Comparison of ENCODE assay signal across 7 mouse cellular contexts in genomic region chr1:93477758-93478585, GRCm38 (mm10). TPM values are rescaled to one million over a fixed set of nuclear protein-coding genes. Genes with fewer than 3 reads are reported as not detected.
DNase-seq lines count a peak whose midpoint lies in the region; ATAC-seq lines count a peak whose summit lies in the region.

No protein-coding gene starts in this region.

- H3K9me3 ChIP-seq in embryonic facial prominence, embryonic 11.5 days (replicated peaks; ENCODE audit: control insufficient read depth, low read length): no peaks in the 10 kb centered on the region
- H3K9me3 ChIP-seq in limb, embryonic 10.5 days (replicated peaks): no peaks in the 10 kb centered on the region
- H3K9me3 ChIP-seq in midbrain, embryonic 13.5 days: no peaks in the 10 kb centered on the region

- DNase-seq in adrenal gland, postnatal 14 days: peak; percentile 99
- peak; percentile 98 for DNase-seq in embryonic facial prominence, embryonic 11.5 days (ENCODE audit: low spot score)
- DNase-seq in kidney, adult 11 months: peak; percentile 99
- DNase-seq in limb, embryonic 10.5 days (ENCODE audit: low spot score): peak; percentile 100
- peak; percentile 96 to 97 for DNase-seq in spleen, adult 18-20 months

- no peaks in the 10 kb centered on the region for H3K36me3 ChIP-seq in embryonic facial prominence, embryonic 11.5 days (replicated peaks; ENCODE audit: control insufficient read depth, insufficient read depth, low read depth, low read length)
- H3K36me3 ChIP-seq in limb, embryonic 10.5 days: peaks cover 10% of the 10 kb centered on the region
- H3K36me3 ChIP-seq in midbrain, embryonic 13.5 days: 0 out of 2 replicates have a peak, but pooled peaks cover 2% of the 10 kb centered on the region

- H3K4me2 ChIP-seq in embryonic facial prominence, embryonic 11.5 days (ENCODE audit: low read depth, low read length): peak overlapping the region; percentile 46
- H3K4me2 ChIP-seq in midbrain, embryonic 13.5 days (replicated peaks): peak overlapping the region; percentile 61

- peak; percentile 96 for ATAC-seq in embryonic facial prominence, embryonic 11.5 days (replicated peaks; ENCODE audit: insufficient number of reproducible peaks, low FRiP score, low TSS enrichment, low read depth)
- peak; percentile 75 for ATAC-seq in granulocyte monocyte progenitor cell, adult 5-6 weeks (replicated peaks; ENCODE audit: poor library complexity, severe bottlenecking)
- ATAC-seq in midbrain, embryonic 13.5 days: peak; percentile 98

- H3K27me3 ChIP-seq in embryonic facial prominence, embryonic 11.5 days (ENCODE audit: control insufficient read depth, insufficient read depth, low read length): no peaks in the 10 kb centered on the region
- no peaks in the 10 kb centered on the region for H3K27me3 ChIP-seq in limb, embryonic 10.5 days (ENCODE audit: low read depth, poor library complexity, severe bottlenecking)
- H3K27me3 ChIP-seq in midbrain, embryonic 13.5 days: no peaks in the 10 kb centered on the region

- H3K27ac ChIP-seq in embryonic facial prominence, embryonic 11.5 days (replicated peaks; ENCODE audit: low read depth, low read length): peak overlapping the region; percentile 73
- H3K27ac ChIP-seq in limb, embryonic 10.5 days: peak overlapping the region; percentile 93
- peak overlapping the region; percentile 92 for H3K27ac ChIP-seq in midbrain, embryonic 13.5 days

- under 1% methylated on average over 31 of the region's 41 CpGs for WGBS in embryonic facial prominence, embryonic 11.5 days
- WGBS in limb, embryonic 10.5 days: under 1% methylated on average over 41 of the region's 41 CpGs
- under 1% methylated on average over 38 of the region's 41 CpGs for WGBS in midbrain, embryonic 13.5 days

- peak overlapping the region; percentile 75 for H3K9ac ChIP-seq in embryonic facial prominence, embryonic 11.5 days (replicated peaks; ENCODE audit: low read length)
- H3K9ac ChIP-seq in midbrain, embryonic 13.5 days (replicated peaks): peak overlapping the region; percentile 87

- peak overlapping the region; percentile 88 for H3K4me3 ChIP-seq in embryonic facial prominence, embryonic 11.5 days (ENCODE audit: low read depth, low read length)
- peak overlapping the region; percentile 79 for H3K4me3 ChIP-seq in limb, embryonic 10.5 days
- peak overlapping the region; percentile 87 for H3K4me3 ChIP-seq in midbrain, embryonic 13.5 days (replicated peaks)

- H3K4me1 ChIP-seq in embryonic facial prominence, embryonic 11.5 days (ENCODE audit: control insufficient read depth, insufficient read depth, low read length): no peaks in the 10 kb centered on the region
- peaks cover 17% of the 10 kb centered on the region for H3K4me1 ChIP-seq in limb, embryonic 10.5 days
- H3K4me1 ChIP-seq in midbrain, embryonic 13.5 days (replicated peaks): peaks cover 30% of the 10 kb centered on the region

RNA-seq across cellular contexts. Expression of gene Hdlbp, which starts 0.6 kb away (rescaled TPM):
- 321 and 334 TPM in 2 replicates for total RNA-seq in adrenal gland, postnatal 14 days (2021)
- polyA plus RNA-seq in embryonic facial prominence, embryonic 11.5 days (2014; fragmentation: Nextera tagmentation; extraction: Ambion mirVana): 106 TPM in 2 replicates
- 176 and 186 TPM in 2 replicates for total RNA-seq in granulocyte monocyte progenitor cell, adult 5-6 weeks (2014; fragmentation: Nextera tagmentation)
- total RNA-seq in granulocyte monocyte progenitor cell, adult 5-6 weeks (2017): 137 and 149 TPM in 2 replicates
- 120 and 134 TPM in 2 replicates for polyA plus RNA-seq in limb, embryonic 10.5 days (2016; fragmentation: Nextera tagmentation; extraction: Ambion mirVana)
- 74.3 and 91.0 TPM in 2 replicates for polyA plus RNA-seq in midbrain, embryonic 13.5 days (2015; fragmentation: Nextera tagmentation; extraction: Ambion mirVana)

RNA-seq across cellular contexts. Expression of gene Farp2, which starts 33.9 kb away (rescaled TPM):
- total RNA-seq in adrenal gland, postnatal 14 days (2021): 17.3 and 19.5 TPM in 2 replicates
- 6.9 and 7.7 TPM in 2 replicates for polyA plus RNA-seq in embryonic facial prominence, embryonic 11.5 days (2014; fragmentation: Nextera tagmentation; extraction: Ambion mirVana)
- total RNA-seq in granulocyte monocyte progenitor cell, adult 5-6 weeks (2014; fragmentation: Nextera tagmentation): 0.56 and 2.3 TPM in 2 replicates
- 0.82 and 1.3 TPM in 2 replicates for total RNA-seq in granulocyte monocyte progenitor cell, adult 5-6 weeks (2017)
- polyA plus RNA-seq in limb, embryonic 10.5 days (2016; fragmentation: Nextera tagmentation; extraction: Ambion mirVana): 7.9 and 8.4 TPM in 2 replicates
- polyA plus RNA-seq in midbrain, embryonic 13.5 days (2015; fragmentation: Nextera tagmentation; extraction: Ambion mirVana): 3.6 and 4.6 TPM in 2 replicates

Comparison
In these comparisons a context has a peak if more than half of its experiments do, and no peak if none do; other contexts are left out.
1. Peak in every context shown above with its lines: DNase-seq, ATAC-seq, H3K4me3 ChIP-seq and H3K27ac ChIP-seq.